Mouse (Mus musculus) cerebellum, postnatal 36 days (tissue): ENCODE measurements around the gene Lpar1.
A peak's percentile ranks its signal among the peaks of the same experiment; 100 is the strongest.
"Not testable (repeated sequence)": the region's sequence is repeated elsewhere in the genome, so short reads cannot be mapped to it uniquely, and the experiment has no call there.

Experiments used
- DNase-seq, 2 experiments: peaks; one replicate each; pipeline ENCODE4 v3.0.0; 2021 to 2022; ENCODE audit warnings: mixed read lengths in 2 of 2

Gene Lpar1

GRCm38 (mm10) chr4:58543171-58543570 is 10.5 kb downstream of the Lpar1 start:
- no peak for DNase-seq

- DNase-seq: not testable (repeated sequence)
These were observed 11.0 kb downstream of the Lpar1 start for GRCm38 (mm10) chr4:58542656-58543055.

DNA sequence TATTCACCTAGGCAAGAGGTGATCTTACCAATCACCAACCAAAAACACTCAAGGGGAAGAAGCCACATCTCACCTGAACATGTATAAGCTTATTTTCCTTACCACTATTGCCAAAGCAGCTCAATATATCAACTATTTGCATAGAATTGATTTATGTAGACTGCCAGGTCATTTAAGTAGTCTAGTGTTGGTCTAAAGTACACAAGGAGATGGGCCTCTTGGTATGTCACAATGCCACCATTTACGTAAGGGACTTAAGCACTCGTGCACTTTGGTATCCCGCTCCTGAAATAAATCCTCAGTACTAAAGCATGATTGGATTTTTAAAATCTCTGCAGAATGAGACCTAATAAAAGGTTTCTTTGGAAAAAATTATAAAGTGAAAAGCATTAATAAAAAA is 12.9 kb downstream of the Lpar1 start:
- no peak for DNase-seq

DNA sequence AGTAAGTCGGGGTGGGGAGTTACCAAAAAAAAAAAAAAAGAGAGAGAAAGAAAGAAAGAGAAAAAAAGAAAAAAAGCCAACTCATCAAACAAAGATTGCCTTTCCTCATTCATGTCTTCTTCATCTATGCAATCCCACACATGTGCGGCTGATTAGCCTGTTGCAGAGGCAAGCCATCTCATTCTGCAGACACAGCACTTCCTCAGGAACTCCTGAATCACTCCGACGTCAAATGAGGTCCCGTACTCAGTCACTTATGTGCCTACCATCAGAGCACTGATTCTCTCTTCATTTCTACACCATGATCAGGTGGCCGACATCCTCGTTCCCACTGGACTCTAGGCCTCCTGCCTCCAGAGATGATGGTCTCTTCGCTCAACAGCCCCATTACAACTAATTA is 13.3 kb downstream of the Lpar1 start:
- DNase-seq: no peak

DNA sequence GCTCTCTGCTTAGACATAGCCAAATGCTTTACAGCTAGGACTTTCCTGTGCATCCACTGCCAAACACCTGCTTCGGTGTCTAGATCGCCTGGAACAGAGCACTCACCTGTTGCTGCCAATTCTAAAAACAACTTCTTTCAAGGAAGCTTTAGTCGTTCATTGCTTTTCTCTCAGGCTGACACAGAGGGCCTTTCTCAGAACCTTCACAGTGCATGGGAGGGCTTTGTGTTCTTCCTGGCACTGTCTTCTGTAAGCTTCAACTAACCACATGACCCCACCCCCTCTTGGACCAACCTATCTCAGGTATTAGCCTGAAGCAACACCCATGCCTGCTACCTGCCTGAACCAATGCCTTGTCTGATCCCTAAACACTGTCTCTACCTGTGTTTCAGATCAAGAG is 15.0 kb downstream of the Lpar1 start:
- DNase-seq: no peak

GRCm38 (mm10) chr4:58535754-58536153 is 17.9 kb downstream of the Lpar1 start:
- DNase-seq: no peak

GRCm38 (mm10) chr4:58534726-58535350 is 18.9 kb downstream of the Lpar1 start:
- no peak for DNase-seq

- no peak for DNase-seq
These were observed 19.5 kb downstream of the Lpar1 start for GRCm38 (mm10) chr4:58534141-58534571.

DNA sequence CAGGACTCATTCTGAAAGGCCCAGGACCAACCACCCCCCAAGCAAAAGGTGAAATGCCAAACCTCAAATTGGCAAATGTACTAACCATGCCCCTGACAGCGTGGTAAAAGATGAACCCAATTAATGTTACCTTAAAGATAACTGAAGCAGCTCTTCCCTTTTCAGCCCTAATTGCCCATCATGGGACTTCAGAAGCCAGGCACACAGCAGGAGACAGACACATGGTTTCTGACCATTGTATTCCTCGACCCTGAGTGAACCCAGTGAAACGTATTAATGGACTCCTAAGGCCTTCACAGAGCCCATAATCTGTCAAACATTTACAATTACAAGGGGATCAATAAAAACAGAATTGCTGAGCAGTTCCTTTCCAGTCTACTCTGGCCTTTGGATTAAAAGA is 20.2 kb downstream of the Lpar1 start:
- DNase-seq: no peak

- DNase-seq: no peak
These were observed 21.4 kb downstream of the Lpar1 start for GRCm38 (mm10) chr4:58532326-58532725.

- DNase-seq: no peak
These were observed 23.0 kb downstream of the Lpar1 start for GRCm38 (mm10) chr4:58530706-58531105.

DNA sequence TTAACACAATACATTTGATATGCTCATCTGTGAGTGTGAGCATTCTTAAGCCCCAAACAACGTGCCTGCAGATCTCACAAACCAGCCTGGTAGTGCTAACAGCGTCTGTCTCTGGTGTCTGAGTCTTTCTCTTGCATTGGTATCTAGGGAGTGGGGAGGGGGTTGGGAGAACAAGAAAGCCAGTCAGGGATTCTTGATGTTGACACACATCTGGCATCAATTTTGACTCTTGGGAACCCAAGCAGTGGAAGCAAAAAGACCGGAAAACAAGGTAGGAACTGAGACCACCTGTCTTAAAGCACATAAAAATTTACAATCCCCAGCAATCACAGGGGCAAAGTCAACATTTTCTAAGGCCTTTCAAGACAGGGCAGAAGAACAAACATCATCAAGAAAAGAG is 23.4 kb downstream of the Lpar1 start:
- no peak for DNase-seq

GRCm38 (mm10) chr4:58527852-58528251 is 25.8 kb downstream of the Lpar1 start:
- DNase-seq: no peak

DNA sequence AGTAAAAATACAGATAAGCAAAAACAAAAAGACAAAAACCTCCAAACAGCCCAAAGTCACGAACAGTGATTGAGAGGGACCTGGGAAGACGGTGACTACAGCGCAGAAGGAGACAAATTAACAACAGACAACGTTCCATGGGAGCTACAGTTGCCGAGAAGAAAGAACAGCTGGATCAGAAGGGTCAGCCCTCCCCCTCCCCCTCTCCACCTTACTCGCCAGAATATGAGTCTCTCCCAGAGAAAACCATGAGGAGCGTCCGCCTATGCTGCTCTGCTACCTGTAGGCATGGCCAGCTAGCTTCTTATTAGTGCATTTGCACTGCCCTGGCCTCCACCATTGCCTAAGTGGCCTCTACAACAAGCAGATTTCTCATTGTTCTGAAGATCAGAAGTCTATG is 32.6 kb downstream of the Lpar1 start:
- DNase-seq: no peak

GRCm38 (mm10) chr4:58520531-58520930 is 33.2 kb downstream of the Lpar1 start:
- DNase-seq: no peak

GRCm38 (mm10) chr4:58519891-58520290 is 33.8 kb downstream of the Lpar1 start:
- no peak for DNase-seq

DNA sequence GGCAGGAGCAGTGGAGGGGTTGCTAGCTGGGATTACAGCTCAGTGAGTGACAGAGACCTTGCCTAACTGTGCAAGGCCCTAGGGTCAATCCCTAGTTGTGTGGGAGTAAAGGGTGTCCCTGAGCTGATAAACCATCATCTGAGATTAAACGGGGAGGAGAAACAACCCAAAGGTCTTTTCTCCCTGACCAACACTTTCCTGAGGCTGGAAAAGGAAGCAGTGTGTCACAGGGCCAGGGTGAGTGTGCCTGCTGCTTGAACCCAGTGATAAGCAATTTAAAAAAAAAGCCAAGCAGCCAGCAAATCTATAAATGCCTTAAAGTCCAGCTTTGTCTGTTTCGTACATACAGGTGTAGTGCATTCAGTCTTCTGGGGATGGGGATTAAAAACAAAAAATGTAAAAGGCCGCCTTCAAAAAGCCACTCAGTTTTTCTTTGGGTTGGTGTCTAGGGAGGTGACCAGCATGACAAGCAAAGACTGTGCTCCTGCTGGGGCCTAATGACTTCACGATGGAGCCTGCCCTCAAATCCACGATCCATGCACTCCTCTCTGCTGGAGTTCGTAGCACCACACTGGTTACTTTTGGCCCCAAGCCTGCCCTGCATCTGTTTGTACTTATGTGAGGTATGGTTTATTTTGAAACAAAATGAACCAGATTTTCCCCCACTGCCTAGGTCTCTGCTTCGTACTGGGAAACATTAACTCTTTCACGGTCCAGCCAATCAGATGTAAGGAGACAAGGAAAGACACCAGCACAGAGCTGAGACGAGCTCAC is 35.3 kb downstream of the Lpar1 start:
- no peak for DNase-seq

GRCm38 (mm10) chr4:58516810-58517209 is 36.9 kb downstream of the Lpar1 start:
- no peak for DNase-seq

DNA sequence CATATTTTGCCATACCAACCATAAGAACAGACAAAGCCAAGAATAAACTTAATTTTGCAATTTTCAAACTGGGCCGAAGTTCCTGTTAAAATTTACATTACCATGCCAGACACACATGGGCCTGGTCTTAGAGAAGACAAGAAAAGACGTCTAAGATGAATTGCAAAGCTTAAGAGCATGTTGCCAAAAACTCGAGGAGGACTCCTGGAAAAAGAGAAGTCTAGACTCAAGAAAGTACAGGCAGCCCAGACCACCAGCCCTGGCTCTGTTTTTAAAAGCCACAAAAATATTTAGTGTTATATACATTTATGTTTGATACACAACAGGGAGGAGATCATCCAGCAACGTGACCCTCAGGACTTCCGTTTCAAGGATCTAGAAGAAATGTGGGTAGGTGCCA is 37.5 kb downstream of the Lpar1 start:
- DNase-seq: no peak

- DNase-seq: no peak
These were observed 42.1 kb downstream of the Lpar1 start for GRCm38 (mm10) chr4:58511554-58511953.

DNA sequence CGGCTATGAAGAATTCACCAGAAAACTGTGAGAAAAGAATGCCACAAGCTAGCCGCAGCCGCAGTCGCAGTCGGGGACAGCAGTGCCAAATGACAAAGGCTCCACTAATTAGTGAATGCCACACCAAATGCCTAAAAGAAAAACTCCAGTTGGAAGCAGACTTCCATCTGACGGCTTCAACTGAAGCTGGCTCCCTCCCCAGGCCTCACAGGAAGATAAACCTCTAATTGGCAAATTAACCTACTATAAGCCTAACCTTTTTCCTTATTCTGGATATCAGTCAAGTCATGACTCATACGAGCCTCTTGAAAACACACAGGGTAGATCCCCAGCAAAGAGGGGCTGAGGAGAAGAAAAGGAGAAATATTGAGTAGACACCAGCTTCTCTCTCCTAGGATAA is 44.9 kb downstream of the Lpar1 start:
- DNase-seq: peak; percentile 9 to 19

DNA sequence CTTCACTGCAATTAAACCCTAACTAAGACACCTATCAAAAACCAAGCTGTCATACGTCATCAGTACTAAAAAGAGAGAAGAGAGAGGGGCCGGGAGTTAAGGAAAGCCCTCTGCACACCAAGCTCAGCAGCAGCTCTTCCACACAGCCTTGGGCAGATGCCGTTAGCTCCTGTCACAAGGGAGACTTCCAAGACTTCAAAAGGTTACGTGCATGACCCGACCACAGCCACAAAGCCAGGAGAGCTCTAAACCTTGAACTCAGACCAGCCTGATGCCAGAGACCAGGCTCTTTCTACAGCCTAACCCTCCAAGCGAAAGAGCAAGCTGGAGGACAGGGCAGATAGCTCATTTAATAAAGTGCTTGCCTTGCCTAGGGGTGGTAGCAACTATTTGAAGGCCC is 46.2 kb downstream of the Lpar1 start:
- DNase-seq: no peak

DNA sequence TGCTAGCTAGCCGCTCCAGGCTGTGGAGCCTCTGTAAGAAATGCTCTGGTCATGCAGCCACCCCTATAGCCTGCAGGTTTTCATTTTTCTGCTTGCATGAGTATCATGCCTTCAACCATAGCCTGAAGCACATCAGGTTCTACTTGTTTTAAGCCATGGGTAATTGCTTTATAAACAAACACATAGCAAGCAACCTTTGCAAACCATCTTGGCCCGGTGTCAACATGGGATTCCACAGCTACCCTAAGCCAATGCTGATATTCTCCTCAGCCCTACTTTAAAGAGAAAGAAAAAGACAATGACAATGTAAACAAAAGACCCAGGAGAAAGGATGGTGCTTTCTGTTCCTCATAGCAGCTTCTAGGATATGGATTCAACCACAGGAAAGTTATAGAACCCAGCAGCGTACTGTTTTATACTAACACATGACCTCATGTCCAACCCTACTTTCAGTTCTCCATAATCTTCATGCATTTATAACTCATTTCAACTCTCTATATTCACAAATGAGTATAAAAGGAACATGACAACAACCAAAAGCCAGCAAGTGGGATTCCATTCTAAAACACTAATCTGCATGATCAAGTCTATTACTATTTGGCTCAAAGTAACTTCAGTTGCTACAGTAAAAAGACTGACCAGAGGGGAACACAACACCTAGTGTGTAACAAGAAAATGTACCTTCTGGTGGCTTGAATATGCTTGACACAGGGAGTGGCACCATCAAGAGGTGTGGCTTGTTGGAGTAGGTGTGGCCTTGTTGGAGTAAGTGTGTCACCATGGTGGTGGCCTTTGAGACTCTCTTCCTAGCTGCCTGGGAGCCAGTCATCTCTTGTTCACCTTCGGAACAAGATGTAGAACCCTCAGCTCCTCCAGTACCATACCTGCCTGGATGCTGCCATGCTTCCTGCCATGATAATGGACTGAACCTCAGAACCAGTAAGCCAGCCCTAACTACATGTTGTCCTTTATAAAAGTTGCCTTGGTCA is 46.9 kb downstream of the Lpar1 start:
- no peak for DNase-seq
